In genomic region chr16:46022189-46022928, GRCm38 (mm10) we compare ENCODE assay signal across 8 mouse cellular contexts. TPM values are rescaled to one million over a fixed set of nuclear protein-coding genes. Genes with fewer than 3 reads are reported as not detected.
A peak's percentile ranks its signal among the peaks of the same experiment; 100 is the strongest.
DNase-seq lines count a peak whose midpoint lies in the region; ATAC-seq and TF ChIP-seq lines count a peak whose summit lies in the region.
"Had no signal": no experiment of that assay in that cellular context is flagged by ENCODE, and none has a peak within 500 bp of the region (broad histone marks: within the 10 kb centered on the region; RNA-seq: fewer than 3 reads in every experiment).

No protein-coding gene starts in this region.

- H3K4me2 ChIP-seq in forebrain, embryonic 11.5 days (ENCODE audit: low read depth, low read length, severe bottlenecking) = no peak overlapping the region

- no peaks in the 10 kb centered on the region for H3K36me3 ChIP-seq in forebrain, embryonic 11.5 days (ENCODE audit: control insufficient read depth, insufficient read depth, low read length)

- no peak overlapping the region for H3K9ac ChIP-seq in forebrain, embryonic 11.5 days (ENCODE audit: low read length)

- no peaks in the 10 kb centered on the region for H3K4me1 ChIP-seq in forebrain, embryonic 11.5 days (replicated peaks; ENCODE audit: control insufficient read depth, insufficient read depth, low read length)

- no peaks in the 10 kb centered on the region for H3K9me3 ChIP-seq in forebrain, embryonic 11.5 days (ENCODE audit: control insufficient read depth, low read length)

- H3K27me3 ChIP-seq in forebrain, embryonic 11.5 days (ENCODE audit: control insufficient read depth, insufficient read depth, low read length) = no peaks in the 10 kb centered on the region

- 46% methylated on average over 5 of the region's 5 CpGs for WGBS in forebrain, embryonic 11.5 days

- peak; percentile 94 for TF ChIP-seq CTCF in layer of hippocampus, adult 2 months (conservative IDR thresholded peaks at IDR 0.05)

- H3K4me3 ChIP-seq in forebrain, embryonic 11.5 days (ENCODE audit: low read depth, low read length) = no peak overlapping the region
- no peak overlapping the region for H3K4me3 ChIP-seq in layer of hippocampus, adult 2 months

- no peak overlapping the region for H3K27ac ChIP-seq in forebrain, embryonic 11.5 days (ENCODE audit: low read depth, low read length)
- H3K27ac ChIP-seq in layer of hippocampus, adult 2 months = no peak overlapping the region
- H3K27ac ChIP-seq: macrophage had no signal

- peak; percentile 31 for DNase-seq in MN1 (ENCODE audit: low spot score)
- DNase-seq in c-Kit-positive CD71-negative TER-119-negative erythroid progenitor cells, embryonic 14.5 days (ENCODE audit: low read depth) = peak; percentile 33
- peak; percentile 61 for DNase-seq in forebrain, embryonic 11.5 days (ENCODE audit: low spot score)
- DNase-seq in heart, postnatal 4 days = peak; percentile 68
- peak; percentile 54 to 57 for DNase-seq in layer of hippocampus, adult 2 months (ENCODE audit: low spot score in 2 of 2)
- peak; percentile 63 for DNase-seq in lung, postnatal 14 days
- DNase-seq in retina, embryonic 14.5 days (ENCODE audit: low spot score) = peak; percentile 84

- ATAC-seq in forebrain, embryonic 11.5 days (replicated peaks; ENCODE audit: low FRiP score) = peak; percentile 85; the same call in 1 of the 2 replicates

RNA-seq across cellular contexts. Expression of gene Plcxd2, which starts 12.3 kb away (rescaled TPM):
- polyA plus RNA-seq in forebrain, embryonic 11.5 days (2014; fragmentation: Nextera tagmentation; extraction: Ambion mirVana) = 6.2 and 8.1 TPM in 2 replicates
- under 1 TPM; 0.45 to 0.50 TPM for total RNA-seq in heart, postnatal 4 days (2021)
- total RNA-seq in layer of hippocampus, adult 2 months (2021) = 10 to 100 TPM; 17.5 to 17.9 TPM

Comparison
In these comparisons a context has a peak if more than half of its experiments do, and no peak if none do; other contexts are left out.
1. DNase-seq: peak in every context shown above with its lines; median percentile 84 in retina, embryonic 14.5 days; 68 in heart, postnatal 4 days; 63 in lung, postnatal 14 days; 61 in forebrain, embryonic 11.5 days; 56 in layer of hippocampus, adult 2 months; 33 in c-Kit-positive CD71-negative TER-119-negative erythroid progenitor cells, embryonic 14.5 days; 31 in MN1.
2. RNA of gene Plcxd2, which starts 12.3 kb away (total RNA-seq): 17.5 to 17.9 TPM in layer of hippocampus, adult 2 months; 0.45 to 0.50 TPM in heart, postnatal 4 days; every median in the first group is over 10 times any median in the second.